Comparison of ENCODE assay signal across 17 mouse cellular contexts in genomic region chr4:106922919-106923318, GRCm38 (mm10). TPM values are rescaled to one million over a fixed set of nuclear protein-coding genes. Genes with fewer than 3 reads are reported as not detected.
DNase-seq lines count a peak whose midpoint lies in the region; ATAC-seq and TF ChIP-seq lines count a peak whose summit lies in the region.
"Had no signal": no experiment of that assay in that cellular context is flagged by ENCODE, and none has a peak within 500 bp of the region (broad histone marks: within the 10 kb centered on the region; RNA-seq: fewer than 3 reads in every experiment).

No protein-coding gene starts in this region.

- no peak for TF ChIP-seq CTCF in MEL (IDR thresholded peaks at IDR 0.05 in 2 of 3, conservative IDR thresholded peaks at IDR 0.05 in 1 of 3; ENCODE audit: control insufficient read depth in 1 of 3, insufficient read depth in 1 of 3, low read depth in 2 of 3, low read length in 3 of 3, poor library complexity in 1 of 3, severe bottlenecking in 1 of 3)
- no peak for TF ChIP-seq CTCF in liver, postnatal 0 days (IDR thresholded peaks at IDR 0.05; ENCODE audit: low read depth)

- peak; percentile 59 for DNase-seq in MEL (ENCODE audit: low read depth, low spot score)
- DNase-seq in liver, postnatal 0 days = peak; percentile 46
- DNase-seq in cerebellum, adult 11 months = no peak
- DNase-seq: cerebellum, postnatal 10 days; layer of hippocampus, adult 9-11 months; lung, postnatal 14 days; thymus, adult 2 months had no signal

- no peak overlapping the region for H3K9ac ChIP-seq in hindbrain, embryonic 12.5 days
- H3K9ac ChIP-seq in hindbrain, embryonic 13.5 days = no peak overlapping the region; the same call in 1 of the 2 replicates
- no peak overlapping the region for H3K9ac ChIP-seq in MEL (ENCODE audit: control insufficient read depth, low read depth, low read length, poor library complexity, severe bottlenecking)
- peak overlapping the region; percentile 3; the same call in 1 of the 2 replicates for H3K9ac ChIP-seq in liver, postnatal 0 days (replicated peaks)
- H3K9ac ChIP-seq in neural tube, embryonic 15.5 days (replicated peaks) = no peak overlapping the region
- H3K9ac ChIP-seq: heart, embryonic 15.5 days had no signal

- peaks cover 8% of the 10 kb centered on the region; the same call in 1 of the 2 replicates for H3K79me2 ChIP-seq in MEL (ENCODE audit: control insufficient read depth, insufficient read depth, low read length, poor library complexity)

- H3K4me2 ChIP-seq in hindbrain, embryonic 12.5 days (replicated peaks) = no peak overlapping the region
- H3K4me2 ChIP-seq in hindbrain, embryonic 13.5 days = no peak overlapping the region
- peak overlapping the region; percentile 58 for H3K4me2 ChIP-seq in liver, postnatal 0 days (ENCODE audit: low read depth, low read length)
- no peak overlapping the region for H3K4me2 ChIP-seq in neural tube, embryonic 15.5 days
- H3K4me2 ChIP-seq: heart, embryonic 15.5 days had no signal

- no peak for ATAC-seq in hindbrain, embryonic 12.5 days (ENCODE audit: low FRiP score)
- ATAC-seq in hindbrain, embryonic 13.5 days (ENCODE audit: low FRiP score) = no peak
- peak; percentile 74 for ATAC-seq in erythroblast, adult 5-6 weeks (replicated peaks; ENCODE audit: low FRiP score, poor library complexity, severe bottlenecking)
- ATAC-seq in liver, postnatal 0 days = peak; percentile 90
- ATAC-seq in neural tube, embryonic 15.5 days (ENCODE audit: low FRiP score) = no peak
- ATAC-seq: forebrain, embryonic 14.5 days; hindbrain, postnatal 0 days had no signal

- WGBS in hindbrain, embryonic 12.5 days = 77% methylated on average over 3 of the region's 3 CpGs
- 62% methylated on average over 3 of the region's 3 CpGs for WGBS in hindbrain, embryonic 13.5 days
- 55% methylated on average over 3 of the region's 3 CpGs for WGBS in liver, postnatal 0 days (ENCODE audit: insufficient replicate concordance)
- WGBS in neural tube, embryonic 15.5 days = 62% methylated on average over 3 of the region's 3 CpGs

- no peaks in the 10 kb centered on the region for H3K27me3 ChIP-seq in hindbrain, embryonic 12.5 days
- no peaks in the 10 kb centered on the region for H3K27me3 ChIP-seq in hindbrain, embryonic 13.5 days
- H3K27me3 ChIP-seq in MEL (ENCODE audit: control insufficient read depth in 1 of 2, insufficient read depth in 2 of 2, low read length in 2 of 2) = no peaks in the 10 kb centered on the region
- H3K27me3 ChIP-seq in liver, postnatal 0 days (ENCODE audit: insufficient read depth, low read length) = no peaks in the 10 kb centered on the region
- H3K27me3 ChIP-seq in neural tube, embryonic 15.5 days (replicated peaks) = no peaks in the 10 kb centered on the region
- H3K27me3 ChIP-seq: heart, embryonic 15.5 days had no signal

- H3K4me3 ChIP-seq in hindbrain, embryonic 12.5 days = no peak overlapping the region
- no peak overlapping the region for H3K4me3 ChIP-seq in hindbrain, embryonic 13.5 days
- H3K4me3 ChIP-seq in MEL (ENCODE audit: control insufficient read depth in 1 of 2, insufficient read depth in 1 of 2, low read depth in 2 of 2, low read length in 2 of 2) = no peak overlapping the region
- H3K4me3 ChIP-seq in liver, postnatal 0 days (ENCODE audit: low read depth, low read length) = no peak overlapping the region
- H3K4me3 ChIP-seq in neural tube, embryonic 15.5 days (replicated peaks) = no peak overlapping the region
- H3K4me3 ChIP-seq: heart, embryonic 15.5 days; limb, embryonic 10.5 days; myocyte had no signal

- peaks cover 72% of the 10 kb centered on the region for H3K4me1 ChIP-seq in hindbrain, embryonic 12.5 days
- peaks cover 88% of the 10 kb centered on the region for H3K4me1 ChIP-seq in hindbrain, embryonic 13.5 days (replicated peaks)
- H3K4me1 ChIP-seq in MEL (ENCODE audit: control insufficient read depth in 1 of 2, insufficient read depth in 2 of 2, low read length in 2 of 2) = peaks cover 12 to 38% of the 10 kb centered on the region in 2 experiments
- H3K4me1 ChIP-seq in liver, postnatal 0 days (ENCODE audit: insufficient read depth) = peaks cover 28% of the 10 kb centered on the region
- peaks cover 69% of the 10 kb centered on the region for H3K4me1 ChIP-seq in neural tube, embryonic 15.5 days

- peak overlapping the region; percentile 14; the same call in 1 of the 2 replicates for H3K27ac ChIP-seq in hindbrain, embryonic 12.5 days
- H3K27ac ChIP-seq in hindbrain, embryonic 13.5 days = no peak overlapping the region
- H3K27ac ChIP-seq in MEL (ENCODE audit: control insufficient read depth, low read depth, low read length) = peak overlapping the region; percentile 56
- H3K27ac ChIP-seq in liver, postnatal 0 days (ENCODE audit: low read depth) = peak overlapping the region; percentile 58; the same call in 1 of the 2 replicates
- no peak overlapping the region for H3K27ac ChIP-seq in neural tube, embryonic 15.5 days (replicated peaks)
- H3K27ac ChIP-seq: heart, embryonic 15.5 days; hindbrain, postnatal 0 days; kidney, postnatal 0 days; limb, embryonic 10.5 days had no signal

- no peaks in the 10 kb centered on the region for H3K9me3 ChIP-seq in hindbrain, embryonic 12.5 days (replicated peaks)
- H3K9me3 ChIP-seq in hindbrain, embryonic 13.5 days = no peaks in the 10 kb centered on the region
- no peaks in the 10 kb centered on the region for H3K9me3 ChIP-seq in MEL (replicated peaks; ENCODE audit: insufficient read depth, low read length)
- H3K9me3 ChIP-seq in liver, postnatal 0 days (ENCODE audit: low read length) = no peaks in the 10 kb centered on the region
- no peaks in the 10 kb centered on the region for H3K9me3 ChIP-seq in neural tube, embryonic 15.5 days (replicated peaks)
- H3K9me3 ChIP-seq: heart, embryonic 15.5 days; limb, embryonic 10.5 days had no signal

- TF ChIP-seq RAD21 in MEL (IDR thresholded peaks at IDR 0.05; ENCODE audit: low read depth, low read length) = no peak

- TF ChIP-seq POLR2A in MEL (IDR thresholded peaks at IDR 0.05; ENCODE audit: control insufficient read depth in 1 of 2, insufficient read depth in 1 of 2, low read depth in 1 of 2, low read length in 2 of 2, poor library complexity in 1 of 2) = no peak

- H3K36me3 ChIP-seq in hindbrain, embryonic 12.5 days = peaks cover 87% of the 10 kb centered on the region
- peaks cover 88% of the 10 kb centered on the region for H3K36me3 ChIP-seq in hindbrain, embryonic 13.5 days
- peaks cover 6 to 31% of the 10 kb centered on the region in 2 experiments; a peak in 3 of 4 replicates for H3K36me3 ChIP-seq in MEL (ENCODE audit: control insufficient read depth in 1 of 2, insufficient read depth in 2 of 2, low read length in 2 of 2)
- peaks cover 59% of the 10 kb centered on the region for H3K36me3 ChIP-seq in liver, postnatal 0 days (replicated peaks; ENCODE audit: insufficient read depth, low read length)
- peaks cover 51% of the 10 kb centered on the region for H3K36me3 ChIP-seq in neural tube, embryonic 15.5 days

- TF ChIP-seq EP300 in MEL (IDR thresholded peaks at IDR 0.05; ENCODE audit: low read depth in 1 of 2, low read length in 2 of 2) = peak; percentile 74 to 84
- peak; percentile 92 for TF ChIP-seq EP300 in liver, postnatal 0 days (IDR thresholded peaks at IDR 0.05; ENCODE audit: low read depth)

TF ChIP-seq in MEL, 35 proteins besides CTCF, POLR2A, EP300 and RAD21:
- no peak for TF ChIP-seq GABPA (IDR thresholded peaks at IDR 0.05; ENCODE audit: low read depth, low read length)
- no peak for TF ChIP-seq UBTF (IDR thresholded peaks at IDR 0.05; ENCODE audit: borderline replicate concordance, insufficient read depth, low read depth, low read length)
- TF ChIP-seq MEF2A (IDR thresholded peaks at IDR 0.05; ENCODE audit: extremely low read depth, insufficient replicate concordance, low read depth, low read length, poor library complexity, severe bottlenecking) = no peak
- peak; percentile 56; the same call in 1 of the 2 replicates for TF ChIP-seq ETS1 (IDR thresholded peaks at IDR 0.05; ENCODE audit: low read depth, low read length)
- peak; percentile 87 for TF ChIP-seq TAL1 (IDR thresholded peaks at IDR 0.05; ENCODE audit: low read length)
- peak; percentile 45; the same call in 1 of the 2 replicates for TF ChIP-seq SIN3A (IDR thresholded peaks at IDR 0.05; ENCODE audit: low read length)
- TF ChIP-seq GATA1 (IDR thresholded peaks at IDR 0.05; ENCODE audit: low read depth, low read length) = peak; percentile 79
- peak; percentile 83 for TF ChIP-seq TCF12 (IDR thresholded peaks at IDR 0.05; ENCODE audit: low read depth, low read length)
TF ChIP-seq in MEL: peak in this region for 5.

RNA-seq across cellular contexts. Expression of gene Ssbp3, which starts 12.4 kb away (rescaled TPM):
- 285 and 302 TPM in 2 replicates for polyA plus RNA-seq in hindbrain, embryonic 12.5 days (2016; fragmentation: Nextera tagmentation; extraction: Ambion mirVana)
- polyA plus RNA-seq in hindbrain, embryonic 13.5 days (2015; fragmentation: Nextera tagmentation; extraction: Ambion mirVana) = 179 and 180 TPM in 2 replicates
- total RNA-seq in MEL (2012; rRNA removed) = 28.3 and 30.5 TPM in 2 replicates
- polyA plus RNA-seq in MEL (2012; ENCODE audit: insufficient read depth in 1 of 2, insufficient read length in 2 of 2, low read depth in 1 of 2, low replicate concordance in 2 of 2, missing spikeins in 1 of 2) = 100 to 1,000 TPM; 116 to 242 TPM
- 55.9 and 73.4 TPM in 2 replicates for total RNA-seq in erythroblast, adult 5-6 weeks (2015; ENCODE audit: low replicate concordance)
- total RNA-seq in erythroblast, adult 5-6 weeks (2017; ENCODE audit: low replicate concordance) = 49.8 and 56.6 TPM in 2 replicates
- 22.8 and 26.8 TPM in 2 replicates for polyA plus RNA-seq in liver, postnatal 0 days (2015; fragmentation: Nextera tagmentation; extraction: Ambion mirVana)
- 118 and 130 TPM in 2 replicates for polyA plus RNA-seq in neural tube, embryonic 15.5 days (2015; fragmentation: Nextera tagmentation; extraction: Ambion mirVana)

Comparison
In these comparisons a context has a peak if more than half of its experiments do, and no peak if none do; other contexts are left out.
1. H3K27ac ChIP-seq: peak in hindbrain, embryonic 12.5 days (single experiment), MEL (single experiment) and liver, postnatal 0 days (single experiment); none in hindbrain, embryonic 13.5 days (single experiment) and neural tube, embryonic 15.5 days (single experiment).
2. ATAC-seq: peak in erythroblast, adult 5-6 weeks (single experiment) and liver, postnatal 0 days (single experiment); none in hindbrain, embryonic 12.5 days (single experiment), hindbrain, embryonic 13.5 days (single experiment) and neural tube, embryonic 15.5 days (single experiment).